Mouse (Mus musculus) kidney, adult 2 months (tissue): Measurements from ENCODE around the gene Gm3776. TPM values are rescaled to one million over a fixed set of nuclear protein-coding genes. Genes with fewer than 3 reads are reported as not detected.
"Not testable (repeated sequence)": the region's sequence is repeated elsewhere in the genome, so short reads cannot be mapped to it uniquely, and the experiment has no call there.

Experiments used
- DNase-seq: peaks from one replicate; pipeline ENCODE4 v3.0.0; 2021
- H3K27ac ChIP-seq: fragments of 200-500 bp; 2 replicates; pipeline ENCODE4 v1.5.1; 2012; ENCODE audit warnings: low read depth, low read length, control low read depth, inconsistent platforms; ENCODE audit not compliant: insufficient read depth
- H3K27me3 ChIP-seq: fragments of 200-500 bp; replicated peaks from 2 replicates; pipeline ENCODE4 v1.6.1; 2012; ENCODE audit warnings: mild to moderate bottlenecking, moderate library complexity, low read length, inconsistent platforms; ENCODE audit not compliant: control insufficient read depth, insufficient read depth
- H3K36me3 ChIP-seq: fragments of 200-500 bp; 2 replicates; pipeline ENCODE4 v1.6.1; 2012; ENCODE audit warnings: mild to moderate bottlenecking, moderate library complexity, low read length, inconsistent platforms; ENCODE audit not compliant: control insufficient read depth, insufficient read depth
- H3K4me1 ChIP-seq: fragments of 200-500 bp; 2 replicates; pipeline ENCODE4 v1.6.1; 2011; ENCODE audit warnings: low read length; ENCODE audit not compliant: control insufficient read depth, insufficient read depth
- H3K4me3 ChIP-seq: fragments of 200-500 bp; 2 replicates; pipeline ENCODE4 v1.5.1; 2011; ENCODE audit warnings: mild to moderate bottlenecking, low read depth, low read length, control low read depth; ENCODE audit not compliant: insufficient read depth
- CTCF ChIP-seq: fragments of 200-500 bp; conservative IDR thresholded peaks from 2 replicates; pipeline ENCODE4 v1.5.1; 2011; ENCODE audit warnings: low read depth, mild to moderate bottlenecking, control low read depth, low read length, moderate library complexity, mixed read lengths; ENCODE audit not compliant: insufficient read depth, insufficient read length
- POLR2A ChIP-seq: fragments of 200-500 bp; IDR thresholded peaks from one replicate; pipeline ENCODE4 v1.6.1; 2011; ENCODE audit warnings: low read depth, low read length, control low read depth
- WGBS: fragments of 180-500 bp; shearing (Covaris S2); methylation state at CpG from one replicate; pipeline ENCODE4 v1.1.7; 2018; 5-methylcytosine and 5-hydroxymethylcytosine counted together
- polyA plus RNA-seq: library from polyadenylated mRNA; depleted of rRNA; stranded (reverse); fragments of >200 nt; gene quantifications from 2 replicates; pipeline ENCODE4 v1.2.3, GENCODE M21; 2012; rRNA removed

Gm3776 gene
- polyA plus RNA-seq, 1 experiment, result 0.80 TPM

- not testable (repeated sequence) for H3K27me3 ChIP-seq, H3K36me3 ChIP-seq, H3K4me3 ChIP-seq, H3K4me1 ChIP-seq, H3K27ac ChIP-seq
- DNase-seq, result peak; percentile 54
- peak; percentile 65 for TF ChIP-seq CTCF
- 10% methylated on average over 6 of the region's 6 CpGs for WGBS
Measured at GRCm38 (mm10) chr9:78296089-78296488, 39.2 kb downstream of the Gm3776 start.

- Histone ChIP-seq H3K27ac (no peak overlapping the region), H3K36me3 (no peaks in the 10 kb centered on the region), H3K4me1 (no peaks in the 10 kb centered on the region), H3K27me3 (no peaks in the 10 kb centered on the region), H3K4me3 (no peak overlapping the region)
- no peak for DNase-seq
- no peak for TF ChIP-seq POLR2A
- TF ChIP-seq CTCF, result no peak
- 96% methylated on average over 1 of the region's 1 CpGs for WGBS
Measured at GRCm38 (mm10) chr9:78298232-78298631, 41.3 kb downstream of the Gm3776 start.

DNA sequence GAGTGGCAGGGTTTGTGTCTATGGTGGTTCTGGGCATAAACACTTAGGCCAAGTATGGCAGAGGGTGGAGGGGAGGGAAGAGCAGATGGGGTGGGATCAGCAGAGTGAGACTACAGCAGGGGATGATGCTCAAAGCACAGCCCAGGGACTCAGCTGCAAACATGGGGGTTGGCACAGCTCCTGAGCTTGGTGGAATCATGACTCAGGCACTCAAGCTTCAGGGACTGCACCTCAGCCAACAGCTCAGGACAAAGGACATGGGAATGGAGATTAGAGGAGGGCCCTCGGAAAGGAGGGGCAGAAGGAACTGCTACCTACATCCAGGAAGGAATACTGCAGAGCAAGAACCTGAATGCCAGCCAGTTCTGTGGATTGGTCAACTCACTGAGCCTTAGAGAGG, 42.2 kb downstream of the Gm3776 start:
- WGBS, result 50% methylated on average over 1 of the region's 1 CpGs
- H3K4me3 ChIP-seq, H3K4me1 ChIP-seq, H3K27ac ChIP-seq, H3K36me3 ChIP-seq, H3K27me3 ChIP-seq, DNase-seq: not testable (repeated sequence)

DNA sequence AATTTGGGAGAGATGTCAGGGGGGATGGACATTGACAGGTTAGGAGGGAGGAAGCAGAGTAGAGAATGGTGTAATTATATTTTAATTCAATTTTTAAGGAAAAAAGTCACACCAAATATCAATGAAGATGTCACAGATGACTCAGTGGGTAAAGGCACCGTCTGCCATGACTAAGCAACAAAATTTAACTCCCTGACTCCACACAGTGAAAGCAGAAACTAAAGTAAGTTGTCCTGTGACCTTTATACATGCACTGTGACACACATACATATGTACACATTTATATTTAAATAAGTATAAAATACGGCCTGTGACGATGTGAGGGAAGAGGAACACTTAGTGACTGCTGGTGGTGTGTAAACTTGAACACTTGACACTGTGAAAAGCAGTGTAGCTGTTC, 51.2 kb downstream of the Gm3776 start:
- H3K4me1 ChIP-seq, H3K27me3 ChIP-seq, H3K27ac ChIP-seq, H3K4me3 ChIP-seq, DNase-seq, H3K36me3 ChIP-seq: not testable (repeated sequence)
- WGBS, result 86% methylated on average over 3 of the region's 3 CpGs

DNA sequence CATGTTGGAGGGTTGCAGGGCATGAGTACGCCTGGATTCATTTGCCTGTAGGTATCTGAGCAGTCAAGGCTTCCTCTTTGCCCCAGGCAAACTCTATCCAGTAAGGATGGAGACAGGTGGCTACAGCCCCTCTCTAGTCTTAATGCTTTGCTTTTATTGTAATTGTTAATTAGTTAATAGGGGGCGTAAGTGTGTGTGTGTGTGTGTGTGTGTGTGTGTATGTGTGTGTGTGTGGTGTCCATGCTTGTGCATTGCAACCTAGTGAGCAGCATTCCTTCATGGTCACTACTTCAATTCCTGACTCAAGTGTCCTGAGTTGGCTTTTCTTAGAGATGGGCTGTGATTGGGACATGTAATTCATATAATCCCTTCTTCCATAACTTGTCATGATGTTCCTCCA, 57.8 kb downstream of the Gm3776 start, which contains the start of gene Omt2a:
Gene Omt2a (minus strand): TSS at position 101 of the 400 bp plus-strand sequence.
- Histone ChIP-seq H3K27me3 (no peaks in the 10 kb centered on the region; the same call in 1 of the 2 replicates), H3K27ac (no peak within 1 kb of the TSS), H3K4me1 (no peaks in the 10 kb centered on the region), H3K36me3 (no peaks in the 10 kb centered on the region), H3K4me3 (no peak within 1 kb of the TSS)
- 88% methylated on average over 2 of the region's 2 CpGs for WGBS
- no peak for DNase-seq
- no peak for TF ChIP-seq POLR2A
- TF ChIP-seq CTCF, result no peak

Other genes starting within 250 kb of the Gm3776 start
- 3.1 and 3.5 TPM in 2 replicates for gene Gcm1, start 205.2 kb upstream of the Gm3776 start, polyA plus RNA-seq
- 93.3 and 100.0 TPM in 2 replicates for gene Fbxo9, start 148.1 kb upstream of the Gm3776 start, polyA plus RNA-seq
- 8.2 and 8.9 TPM in 2 replicates for gene Ick, start 147.9 kb upstream of the Gm3776 start, polyA plus RNA-seq
- 120 and 154 TPM in 2 replicates for gene Gsta4, start 74.4 kb upstream of the Gm3776 start, polyA plus RNA-seq
- 1.6 and 1.9 TPM in 2 replicates for gene Gsta1, start 26.5 kb upstream of the Gm3776 start, polyA plus RNA-seq
- gene Gm10639, start 32.8 kb downstream of the Gm3776 start, polyA plus RNA-seq, result 20.6 and 30.8 TPM in 2 replicates
- not detected in 2 replicates for gene Omt2a, start 57.7 kb downstream of the Gm3776 start, polyA plus RNA-seq
- gene Omt2b, start 70.5 kb downstream of the Gm3776 start, polyA plus RNA-seq, result not detected in 2 replicates
- gene Gsta2, start 98.7 kb downstream of the Gm3776 start, polyA plus RNA-seq, result 583 and 726 TPM in 2 replicates
- gene Dppa5a, start 111.0 kb downstream of the Gm3776 start, polyA plus RNA-seq, result not detected in 2 replicates
- gene Ooep, start 121.6 kb downstream of the Gm3776 start, polyA plus RNA-seq, result 0.03 TPM in 1 of 2 replicates, not detected in the other
- not detected in 2 replicates for gene Ddx43, start 138.6 kb downstream of the Gm3776 start, polyA plus RNA-seq
- 0.19 and 0.36 TPM in 2 replicates for gene Cgas, start 186.1 kb downstream of the Gm3776 start, polyA plus RNA-seq
- 21.0 and 23.4 TPM in 2 replicates for gene Mto1, start 191.1 kb downstream of the Gm3776 start, polyA plus RNA-seq
- 0.08 TPM in 1 of 2 replicates, not detected in the other for gene Gm17324, start 191.7 kb downstream of the Gm3776 start, polyA plus RNA-seq
- 4,503 and 4,540 TPM in 2 replicates for gene Eef1a1, start 232.0 kb downstream of the Gm3776 start, polyA plus RNA-seq